Mouse (Mus musculus): ENCODE results near the gene Large1.

DNA sequence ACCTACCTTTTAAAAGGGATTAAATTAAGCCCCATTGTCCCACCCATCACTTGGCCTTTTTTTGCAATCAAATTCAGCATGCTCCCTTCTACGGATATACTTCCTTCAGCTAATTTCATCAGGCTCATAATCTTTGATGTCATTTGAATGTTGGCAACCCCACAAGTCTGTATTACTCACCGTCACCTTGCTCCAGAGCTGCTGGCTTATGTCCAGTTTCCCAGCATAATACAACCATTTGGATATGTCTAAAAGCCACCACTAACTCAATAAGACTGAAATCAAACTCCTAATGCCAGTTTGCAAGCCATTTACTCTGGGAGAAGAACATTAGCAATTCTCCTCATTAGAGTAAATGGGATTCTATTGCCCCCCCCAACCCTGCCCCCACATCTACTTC lies 95.4 kb downstream of the Large1 start:
- TF ChIP-seq EP300 (IDR thresholded peaks at IDR 0.05; ENCODE audit: low read length) (no peak), CTCF (conservative IDR thresholded peaks at IDR 0.05 in 1 of 2, IDR thresholded peaks at IDR 0.05 in 1 of 2; ENCODE audit: low read depth in 2 of 2, low read length in 2 of 2) (no peak), BHLHE40 (IDR thresholded peaks at IDR 0.05; ENCODE audit: low read depth, low read length) (no peak), POLR2AphosphoS2 (IDR thresholded peaks at IDR 0.05; ENCODE audit: low read depth, low read length) (no peak), SMC3 (IDR thresholded peaks at IDR 0.05; ENCODE audit: low read depth, low read length) (no peak), POLR2A (IDR thresholded peaks at IDR 0.05; ENCODE audit: low read depth, low read length) (no peak), MAFK (IDR thresholded peaks at IDR 0.05; ENCODE audit: insufficient replicate concordance, low read length) (no peak), CHD2 (IDR thresholded peaks at IDR 0.05; ENCODE audit: low read length) (no peak)

Measured in CH12.LX (cell line).